Mouse (Mus musculus): ENCODE measurements around the gene Lamb1.

DNA sequence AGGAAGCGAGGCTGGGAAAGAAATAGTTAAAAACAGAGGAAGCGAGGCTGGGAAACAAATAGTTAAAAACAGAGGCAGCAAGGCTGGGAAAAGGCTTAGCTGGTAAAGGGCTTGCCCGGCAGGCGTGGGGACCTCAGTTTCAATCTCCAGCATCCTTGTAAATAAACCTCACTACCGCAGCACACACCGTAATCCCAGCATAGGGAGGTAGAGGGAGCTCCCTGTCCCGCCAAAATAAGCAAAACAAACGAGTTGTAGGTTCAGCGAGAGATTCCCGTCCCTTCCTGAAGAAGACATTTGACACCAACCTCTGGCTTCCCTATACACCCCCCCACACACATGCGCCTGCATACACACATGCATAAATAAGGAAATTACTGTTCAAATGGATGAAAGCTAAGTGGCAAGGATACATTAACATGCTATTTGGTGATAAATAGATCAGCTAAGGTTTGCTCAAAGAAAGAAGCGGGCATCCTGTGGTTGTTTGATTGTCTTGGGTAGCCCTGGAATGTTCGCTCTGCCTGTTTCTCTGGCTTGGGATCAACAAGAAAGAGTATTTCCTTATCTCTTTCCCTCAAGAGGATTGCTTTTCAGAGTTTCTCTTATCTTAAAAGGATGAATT lies 111.4 kb downstream of the Lamb1 start:
- TF ChIP-seq CHD2 (IDR thresholded peaks at IDR 0.05; ENCODE audit: low read depth, low read length) (no peak), ZC3H11A (IDR thresholded peaks at IDR 0.05; ENCODE audit: borderline replicate concordance, low read depth, low read length) (no peak), ZNF384 (IDR thresholded peaks at IDR 0.05; ENCODE audit: low read depth, low read length) (no peak), MAFK (IDR thresholded peaks at IDR 0.05; ENCODE audit: insufficient read depth, low read depth, low read length) (no peak)

All from ES-E14 (cell line).